Mouse (Mus musculus) B cell, adult 62 days (primary cell): Measurements from ENCODE around the gene Abce1. TPM values are rescaled to one million over a fixed set of nuclear protein-coding genes. Genes with fewer than 3 reads are reported as not detected.

Source experiments
- total RNA-seq: library from RNA; stranded (reverse); gene quantifications from 4 replicates; pipeline ENCODE4 v1.2.4, GENCODE M21; 2023

Abce1 gene
- 72.3 to 83.1 TPM (median 77.0 TPM) in 4 replicates for total RNA-seq

GRCm38 (mm10) chr8:79711064-79711961 lies at the start of gene Abce1, which contains the start of gene Anapc10:
Gene Abce1, minus strand, starts transcription at chr8:79711740.
Gene Anapc10, plus strand, starts transcription at chr8:79711820.

GRCm38 (mm10) chr8:79639586-79640451 lies 71.7 kb downstream of the Abce1 start, which contains the start of gene Otud4:
Gene Otud4, plus strand, starts transcription at chr8:79639618.

Other genes starting within 250 kb of the Abce1 start
- gene Otud4, start 72.1 kb downstream of the Abce1 start, total RNA-seq, result 79.1 to 93.1 TPM (median 84.8 TPM) in 4 replicates
- 4.4 to 8.6 TPM (median 6.9 TPM) in 4 replicates for gene Anapc10, start 80 bp upstream of the Abce1 start, total RNA-seq